Mouse (Mus musculus): ENCODE measurements around the gene Fgf9. TPM values are rescaled to one million over a fixed set of nuclear protein-coding genes. Genes with fewer than 3 reads are reported as not detected.

The Fgf9 gene
- polyA plus RNA-seq, 1 experiment from 2014 or later = 10.1 TPM

- H3K4me2 ChIP-seq (ENCODE audit: low read length) = no peak overlapping the region
- no peak for ATAC-seq
- no peak overlapping the region for H3K27ac ChIP-seq (ENCODE audit: low read length)
- WGBS = 70% methylated on average over 1 of the region's 1 CpGs
- no peaks in the 10 kb centered on the region for H3K9me3 ChIP-seq (ENCODE audit: control insufficient read depth, low read length)
- no peaks in the 10 kb centered on the region for H3K4me1 ChIP-seq (replicated peaks; ENCODE audit: control insufficient read depth, insufficient read depth, low read length)
- H3K4me3 ChIP-seq (replicated peaks; ENCODE audit: low read length) = no peak overlapping the region
- no peaks in the 10 kb centered on the region for H3K27me3 ChIP-seq (replicated peaks; ENCODE audit: control insufficient read depth, insufficient read depth, low read length)
- no peak overlapping the region for H3K9ac ChIP-seq (replicated peaks; ENCODE audit: low read depth, low read length)
- no peaks in the 10 kb centered on the region for H3K36me3 ChIP-seq (ENCODE audit: control insufficient read depth, insufficient read depth)
Measured at GRCm38 (mm10) chr14:58152110-58152509, 81.8 kb downstream of the Fgf9 start.

- Histone ChIP-seq H3K4me2 (ENCODE audit: low read length) (no peak overlapping the region), H3K4me3 (replicated peaks; ENCODE audit: low read length) (no peak overlapping the region), H3K4me1 (replicated peaks; ENCODE audit: control insufficient read depth, insufficient read depth, low read length) (no peaks in the 10 kb centered on the region), H3K27me3 (replicated peaks; ENCODE audit: control insufficient read depth, insufficient read depth, low read length) (no peaks in the 10 kb centered on the region), H3K36me3 (ENCODE audit: control insufficient read depth, insufficient read depth) (no peaks in the 10 kb centered on the region), H3K9ac (replicated peaks; ENCODE audit: low read depth, low read length) (no peak overlapping the region), H3K9me3 (ENCODE audit: control insufficient read depth, low read length) (no peaks in the 10 kb centered on the region), H3K27ac (ENCODE audit: low read length) (no peak overlapping the region)
- ATAC-seq = no peak
- WGBS = 66% methylated on average over 15 of the region's 15 CpGs
Measured at GRCm38 (mm10) chr14:58153470-58154416, 83.4 kb downstream of the Fgf9 start.

- Histone ChIP-seq H3K4me1 (replicated peaks; ENCODE audit: control insufficient read depth, insufficient read depth, low read length) (no peaks in the 10 kb centered on the region), H3K36me3 (ENCODE audit: control insufficient read depth, insufficient read depth) (no peaks in the 10 kb centered on the region), H3K27me3 (replicated peaks; ENCODE audit: control insufficient read depth, insufficient read depth, low read length) (no peaks in the 10 kb centered on the region), H3K27ac (ENCODE audit: low read length) (no peak overlapping the region), H3K9ac (replicated peaks; ENCODE audit: low read depth, low read length) (no peak overlapping the region), H3K9me3 (ENCODE audit: control insufficient read depth, low read length) (no peaks in the 10 kb centered on the region), H3K4me2 (ENCODE audit: low read length) (no peak overlapping the region), H3K4me3 (replicated peaks; ENCODE audit: low read length) (no peak overlapping the region)
- WGBS = 60% methylated on average over 1 of the region's 1 CpGs
- ATAC-seq = no peak
Measured at GRCm38 (mm10) chr14:58160624-58161023, 90.3 kb downstream of the Fgf9 start.

Other genes starting within 250 kb of the Fgf9 start
- 15.2 and 19.0 TPM in 2 replicates for gene Ska3, start 244.4 kb upstream of the Fgf9 start, polyA plus RNA-seq (2015; fragmentation: Nextera tagmentation; extraction: Ambion mirVana)
- gene Mrpl57, start 244.3 kb upstream of the Fgf9 start, polyA plus RNA-seq (2015; fragmentation: Nextera tagmentation; extraction: Ambion mirVana) = 123 and 130 TPM in 2 replicates
- 46.7 and 51.0 TPM in 2 replicates for gene Zdhhc20, start 180.3 kb upstream of the Fgf9 start, polyA plus RNA-seq (2015; fragmentation: Nextera tagmentation; extraction: Ambion mirVana)
- 71.8 and 73.4 TPM in 2 replicates for gene Micu2, start 71.3 kb upstream of the Fgf9 start, polyA plus RNA-seq (2015; fragmentation: Nextera tagmentation; extraction: Ambion mirVana)

All from forebrain, embryonic 16.5 days (tissue).